ENCODE assay signal across 8 mouse cellular contexts in the genomic region with DNA sequence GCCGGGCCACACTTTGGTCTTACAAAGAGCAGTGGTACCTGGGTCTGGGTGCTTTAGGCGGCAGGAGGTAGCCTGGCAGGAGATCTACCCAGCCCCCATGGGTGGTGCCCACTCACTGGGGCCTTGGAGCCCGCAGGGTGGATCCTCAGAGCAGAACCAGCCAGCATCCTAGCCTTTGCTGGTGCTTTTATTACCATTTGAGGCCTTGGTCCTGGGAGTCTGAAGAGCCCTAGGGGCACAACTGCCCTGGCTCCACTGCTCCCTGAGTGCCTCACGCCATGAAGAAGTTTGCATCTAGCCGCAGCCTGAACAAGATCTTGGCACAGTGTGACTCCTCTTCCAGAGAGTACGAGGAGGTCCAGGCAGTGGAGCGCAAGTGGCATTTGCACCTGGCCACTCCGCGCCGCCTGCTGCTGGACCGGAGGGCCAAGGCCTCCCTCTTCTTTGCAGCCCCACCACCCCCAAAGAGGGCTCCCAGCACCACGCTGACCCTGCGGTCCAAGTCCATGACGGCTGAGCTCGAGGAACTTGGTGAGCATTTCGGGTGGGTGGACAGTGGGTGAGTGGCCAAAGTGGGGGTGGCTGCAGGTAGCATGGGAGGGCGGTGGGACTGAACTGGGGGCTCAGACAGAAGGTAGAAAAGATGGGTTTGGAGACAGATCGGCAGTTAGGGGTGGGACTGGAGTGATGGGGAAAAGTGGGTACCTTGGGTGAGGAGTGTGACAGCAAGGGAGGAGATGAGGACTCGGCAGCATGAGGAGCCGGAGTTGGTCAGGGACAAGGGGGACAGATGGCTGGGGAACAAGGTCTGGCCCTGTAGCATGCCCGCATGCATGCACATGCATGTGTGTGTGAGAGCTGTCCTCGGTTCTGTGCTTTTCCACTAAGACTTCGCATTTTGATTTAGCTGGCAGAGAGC. TPM values are rescaled to one million over a fixed set of nuclear protein-coding genes. Genes with fewer than 3 reads are reported as not detected.
DNase-seq lines count a peak whose midpoint lies in the region; ATAC-seq and TF ChIP-seq lines count a peak whose summit lies in the region.

No protein-coding gene starts in this region.

- intact Hi-C loops in heart, adult 2 months (cut with DNase I): loop anchor here (5.0 kb wide), 1 partner anchor 191 kb away; no protein-coding TSS in a partner anchor

- no peak for ATAC-seq in heart, embryonic 12.5 days (ENCODE audit: insufficient number of reproducible peaks, low FRiP score)
- ATAC-seq in hindbrain, embryonic 11.5 days (ENCODE audit: low FRiP score): peak; percentile 60
- ATAC-seq in midbrain, embryonic 15.5 days (replicated peaks): peak; percentile 53

- H3K36me3 ChIP-seq in heart, embryonic 12.5 days: 0 out of 2 replicates have a peak, but pooled peaks cover 21% of the 10 kb centered on the region
- H3K36me3 ChIP-seq in heart, adult 2 months (ENCODE audit: control insufficient read depth, insufficient read depth, low read length): no peaks in the 10 kb centered on the region
- H3K36me3 ChIP-seq in hindbrain, embryonic 11.5 days (ENCODE audit: control insufficient read depth, insufficient read depth, low read length): no peaks in the 10 kb centered on the region
- no peaks in the 10 kb centered on the region for H3K36me3 ChIP-seq in midbrain, embryonic 15.5 days (replicated peaks)

- H3K9ac ChIP-seq in heart, embryonic 12.5 days: no peak overlapping the region
- no peak overlapping the region for H3K9ac ChIP-seq in heart, adult 2 months (ENCODE audit: low read depth, low read length)
- H3K9ac ChIP-seq in hindbrain, embryonic 11.5 days (ENCODE audit: low read depth, low read length): peak overlapping the region; percentile 62
- peak overlapping the region; percentile 54 for H3K9ac ChIP-seq in midbrain, embryonic 15.5 days

- no peak for DNase-seq in heart, adult 2 months
- DNase-seq in cerebellum, adult 18-20 months: peak; percentile 44 to 59
- DNase-seq in hindbrain, embryonic 11.5 days (ENCODE audit: low spot score): no peak
- DNase-seq in thymus, postnatal 4 days: no peak
- DNase-seq in adrenal gland, postnatal 14 days: no peak
- DNase-seq in thymus, postnatal 36 days: no peak

- TF ChIP-seq EP300 in heart, adult 2 months (IDR thresholded peaks at IDR 0.05; ENCODE audit: insufficient read depth, low read depth, low read length): no peak

- H3K4me3 ChIP-seq in heart, embryonic 12.5 days: no peak overlapping the region
- no peak overlapping the region for H3K4me3 ChIP-seq in heart, adult 2 months
- H3K4me3 ChIP-seq in hindbrain, embryonic 11.5 days (ENCODE audit: low read depth, low read length): peak overlapping the region; percentile 27
- peak overlapping the region; percentile 47 for H3K4me3 ChIP-seq in midbrain, embryonic 15.5 days

- peaks cover 33% of the 10 kb centered on the region for H3K27me3 ChIP-seq in heart, embryonic 12.5 days (replicated peaks)
- H3K27me3 ChIP-seq in heart, adult 2 months (ENCODE audit: control insufficient read depth, insufficient read depth, low read length): no peaks in the 10 kb centered on the region
- H3K27me3 ChIP-seq in hindbrain, embryonic 11.5 days (ENCODE audit: control insufficient read depth, insufficient read depth, low read length): no peaks in the 10 kb centered on the region
- H3K27me3 ChIP-seq in midbrain, embryonic 15.5 days (replicated peaks): no peaks in the 10 kb centered on the region

- TF ChIP-seq CTCF in heart, adult 2 months (IDR thresholded peaks at IDR 0.05): no peak

- H3K27ac ChIP-seq in heart, embryonic 12.5 days (ENCODE audit: poor library complexity, severe bottlenecking): no peak overlapping the region
- no peak overlapping the region for H3K27ac ChIP-seq in heart, adult 2 months
- H3K27ac ChIP-seq in hindbrain, embryonic 11.5 days (ENCODE audit: low read depth, low read length): peak overlapping the region; percentile 59; the same call in 1 of the 2 replicates
- peak overlapping the region; percentile 89 for H3K27ac ChIP-seq in midbrain, embryonic 15.5 days

- WGBS in heart, embryonic 12.5 days: 77% methylated on average over 23 of the region's 23 CpGs
- 83% methylated on average over 23 of the region's 23 CpGs for WGBS in heart, adult 2 months
- 74% methylated on average over 23 of the region's 23 CpGs for WGBS in hindbrain, embryonic 11.5 days
- 54% methylated on average over 23 of the region's 23 CpGs for WGBS in midbrain, embryonic 15.5 days

- H3K9me3 ChIP-seq in heart, embryonic 12.5 days (replicated peaks): no peaks in the 10 kb centered on the region
- H3K9me3 ChIP-seq in hindbrain, embryonic 11.5 days (ENCODE audit: control insufficient read depth, low read length): no peaks in the 10 kb centered on the region
- no peaks in the 10 kb centered on the region for H3K9me3 ChIP-seq in midbrain, embryonic 15.5 days

- H3K4me2 ChIP-seq in heart, embryonic 12.5 days: peak overlapping the region; percentile 27; the same call in 1 of the 2 replicates
- peak overlapping the region; percentile 58 for H3K4me2 ChIP-seq in hindbrain, embryonic 11.5 days (replicated peaks; ENCODE audit: low read depth, low read length)
- H3K4me2 ChIP-seq in midbrain, embryonic 15.5 days: peak overlapping the region; percentile 82

- H3K4me1 ChIP-seq in heart, embryonic 12.5 days (replicated peaks): no peaks in the 10 kb centered on the region
- H3K4me1 ChIP-seq in heart, adult 2 months (ENCODE audit: control insufficient read depth, insufficient read depth, low read length): no peaks in the 10 kb centered on the region; the same call in 1 of the 2 replicates
- H3K4me1 ChIP-seq in hindbrain, embryonic 11.5 days (replicated peaks; ENCODE audit: control insufficient read depth, insufficient read depth, low read length): peaks cover 5% of the 10 kb centered on the region
- peaks cover 43% of the 10 kb centered on the region for H3K4me1 ChIP-seq in midbrain, embryonic 15.5 days

- no peaks in the 10 kb centered on the region for H3K79me2 ChIP-seq in heart, adult 2 months (replicated peaks; ENCODE audit: control insufficient read depth, insufficient read depth, low read length)

- no peak for TF ChIP-seq POLR2A in heart, adult 2 months (IDR thresholded peaks at IDR 0.05; ENCODE audit: insufficient read depth, low read depth, low read length)

RNA-seq across cellular contexts. Expression of a gene that starts 33.8 kb away (rescaled TPM):
- 2.9 and 3.0 TPM in 2 replicates for polyA plus RNA-seq in heart, embryonic 12.5 days (2016; fragmentation: Nextera tagmentation; extraction: Ambion mirVana)
- total RNA-seq in heart, adult 2 months (2021): 10 to 100 TPM; 44.3 to 52.2 TPM
- 29.6 and 31.0 TPM in 2 replicates for polyA plus RNA-seq in heart, adult 2 months (2012; rRNA removed)
- 2.8 and 3.5 TPM in 2 replicates for polyA plus RNA-seq in hindbrain, embryonic 11.5 days (2014; fragmentation: Nextera tagmentation; extraction: Ambion mirVana)
- polyA plus RNA-seq in midbrain, embryonic 15.5 days (2015; fragmentation: Nextera tagmentation; extraction: Ambion mirVana): 16.0 and 16.9 TPM in 2 replicates
- 57.8 and 71.6 TPM in 2 replicates for total RNA-seq in adrenal gland, postnatal 14 days (2021)

RNA-seq across cellular contexts. Expression of a gene that starts 34.9 kb away (rescaled TPM):
- polyA plus RNA-seq in heart, embryonic 12.5 days (2016; fragmentation: Nextera tagmentation; extraction: Ambion mirVana): 0.29 and 0.42 TPM in 2 replicates
- under 1 TPM in 1 of 2 experiments, not detected in 1; 0.57 TPM for total RNA-seq in heart, adult 2 months (2021)
- polyA plus RNA-seq in heart, adult 2 months (2012; rRNA removed): 1.4 and 1.6 TPM in 2 replicates
- polyA plus RNA-seq in hindbrain, embryonic 11.5 days (2014; fragmentation: Nextera tagmentation; extraction: Ambion mirVana): 0.39 and 0.76 TPM in 2 replicates
- polyA plus RNA-seq in midbrain, embryonic 15.5 days (2015; fragmentation: Nextera tagmentation; extraction: Ambion mirVana): 2.4 and 3.2 TPM in 2 replicates
- total RNA-seq in adrenal gland, postnatal 14 days (2021): 0.48 and 0.75 TPM in 2 replicates

RNA-seq across cellular contexts. Expression of a gene that starts 56.0 kb away (rescaled TPM):
- 14.9 and 15.0 TPM in 2 replicates for polyA plus RNA-seq in heart, embryonic 12.5 days (2016; fragmentation: Nextera tagmentation; extraction: Ambion mirVana)
- total RNA-seq in heart, adult 2 months (2021): 10 to 100 TPM; 11.1 to 13.5 TPM
- polyA plus RNA-seq in heart, adult 2 months (2012; rRNA removed): 19.5 and 22.1 TPM in 2 replicates
- polyA plus RNA-seq in hindbrain, embryonic 11.5 days (2014; fragmentation: Nextera tagmentation; extraction: Ambion mirVana): 10.0 and 10.4 TPM in 2 replicates
- polyA plus RNA-seq in midbrain, embryonic 15.5 days (2015; fragmentation: Nextera tagmentation; extraction: Ambion mirVana): 31.9 and 32.3 TPM in 2 replicates
- total RNA-seq in adrenal gland, postnatal 14 days (2021): 23.3 and 26.9 TPM in 2 replicates

RNA-seq across cellular contexts. Expression of a gene that starts 58.5 kb away (rescaled TPM):
- polyA plus RNA-seq in heart, embryonic 12.5 days (2016; fragmentation: Nextera tagmentation; extraction: Ambion mirVana): 20.3 and 21.1 TPM in 2 replicates
- 1 to 10 TPM; 3.7 to 4.2 TPM for total RNA-seq in heart, adult 2 months (2021)
- polyA plus RNA-seq in heart, adult 2 months (2012; rRNA removed): 5.2 and 11.0 TPM in 2 replicates
- polyA plus RNA-seq in hindbrain, embryonic 11.5 days (2014; fragmentation: Nextera tagmentation; extraction: Ambion mirVana): 85.3 and 91.0 TPM in 2 replicates
- 81.3 and 92.1 TPM in 2 replicates for polyA plus RNA-seq in midbrain, embryonic 15.5 days (2015; fragmentation: Nextera tagmentation; extraction: Ambion mirVana)
- total RNA-seq in adrenal gland, postnatal 14 days (2021): 9.1 and 12.2 TPM in 2 replicates

Comparison
In these comparisons a context has a peak if more than half of its experiments do, and no peak if none do; other contexts are left out.
1. H3K27ac ChIP-seq: peak in hindbrain, embryonic 11.5 days (single experiment) and midbrain, embryonic 15.5 days (single experiment); none in heart, embryonic 12.5 days (single experiment) and heart, adult 2 months (single experiment).
2. H3K4me2 ChIP-seq: peak in every context shown above with its lines; median percentile 82 in midbrain, embryonic 15.5 days; 58 in hindbrain, embryonic 11.5 days; 27 in heart, embryonic 12.5 days.
3. H3K4me3 ChIP-seq: peak in hindbrain, embryonic 11.5 days (single experiment) and midbrain, embryonic 15.5 days (single experiment); none in heart, embryonic 12.5 days (single experiment) and heart, adult 2 months (single experiment).
4. H3K9ac ChIP-seq: peak in hindbrain, embryonic 11.5 days (single experiment) and midbrain, embryonic 15.5 days (single experiment); none in heart, embryonic 12.5 days (single experiment) and heart, adult 2 months (single experiment).
5. DNase-seq: peak in cerebellum, adult 18-20 months (2 of 2); none in heart, adult 2 months (0 of 2), hindbrain, embryonic 11.5 days (single experiment), thymus, postnatal 4 days (single experiment), adrenal gland, postnatal 14 days (single experiment) and thymus, postnatal 36 days (0 of 2).